Mouse (Mus musculus): ENCODE data around the gene Rdh9.
A peak's percentile ranks its signal among the peaks of the same experiment; 100 is the strongest.

Rdh9 gene

DNA sequence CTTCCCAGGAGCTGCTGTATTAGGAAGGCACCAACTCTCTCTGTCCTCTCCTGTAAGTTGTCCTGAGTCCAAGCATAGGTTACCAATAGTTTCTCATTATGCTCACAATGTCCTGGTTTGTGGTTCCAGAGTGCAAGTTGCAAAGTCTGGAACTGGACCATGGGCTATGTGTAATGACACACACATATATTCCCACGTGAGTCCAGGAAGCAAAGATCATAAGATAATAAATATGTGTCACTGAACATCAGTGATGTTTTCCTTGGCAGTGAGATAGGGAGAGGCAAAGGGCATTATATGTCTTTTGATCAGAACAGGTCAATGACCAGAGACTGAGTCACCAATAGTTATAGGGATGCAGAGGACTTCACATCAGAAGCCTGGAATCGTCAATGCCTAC lies at the start of gene Rdh9:
TSS of gene Rdh9 (plus strand) at position 376 of the 400 bp plus-strand sequence.
- no peak for DNase-seq

DNA sequence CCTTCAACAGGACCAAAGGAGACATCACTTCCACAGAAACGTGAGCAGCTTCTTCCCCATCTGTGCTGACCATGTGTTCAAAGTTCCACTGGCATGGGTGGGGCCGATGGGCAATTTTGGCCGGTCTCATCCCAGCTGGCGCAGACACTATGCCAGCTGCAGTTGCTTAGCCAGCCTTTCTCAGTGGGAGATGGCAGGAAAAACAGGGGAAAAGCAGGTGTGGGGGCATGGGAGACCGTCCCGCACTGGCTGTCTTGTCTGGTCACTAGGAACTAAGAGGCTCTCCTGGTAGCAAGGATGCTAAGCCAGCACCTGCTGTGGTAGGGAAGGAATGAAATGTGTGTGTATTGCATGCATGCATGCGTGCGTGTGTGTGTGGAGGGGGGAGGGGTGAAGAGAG lies 47.7 kb upstream of the Rdh9 start:
- no peak for DNase-seq

DNA sequence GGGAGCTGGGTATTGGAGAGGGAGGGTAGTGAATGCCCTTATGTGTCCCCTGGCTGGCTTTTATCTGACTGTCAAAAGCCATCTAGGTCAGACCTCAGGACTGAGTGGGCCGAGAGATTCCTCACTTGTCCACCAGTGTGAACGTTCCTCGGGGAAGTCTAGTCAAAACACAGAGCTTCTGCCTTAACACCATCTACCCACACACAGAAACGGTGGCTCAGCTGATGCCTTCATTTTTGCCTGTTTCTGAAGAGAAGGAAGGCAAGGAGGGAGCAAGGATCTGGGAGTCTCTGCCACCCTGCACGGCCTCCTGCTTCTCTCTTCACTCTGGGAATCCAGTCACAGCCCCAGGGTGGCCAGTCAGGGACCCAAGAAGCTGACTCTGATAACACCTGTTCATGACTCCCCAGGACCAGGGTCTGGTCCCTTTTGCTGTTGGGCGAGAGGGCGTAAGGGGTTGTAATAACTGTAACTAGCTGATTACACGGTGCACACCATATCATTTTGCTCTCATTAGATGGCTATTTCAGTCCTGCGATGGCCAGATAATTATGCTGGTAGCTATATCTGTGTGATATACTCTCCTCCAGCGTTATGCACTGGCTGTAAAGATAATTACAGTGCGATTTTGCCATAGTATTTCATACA lies 45.8 kb upstream of the Rdh9 start:
- DNase-seq = no peak

DNA sequence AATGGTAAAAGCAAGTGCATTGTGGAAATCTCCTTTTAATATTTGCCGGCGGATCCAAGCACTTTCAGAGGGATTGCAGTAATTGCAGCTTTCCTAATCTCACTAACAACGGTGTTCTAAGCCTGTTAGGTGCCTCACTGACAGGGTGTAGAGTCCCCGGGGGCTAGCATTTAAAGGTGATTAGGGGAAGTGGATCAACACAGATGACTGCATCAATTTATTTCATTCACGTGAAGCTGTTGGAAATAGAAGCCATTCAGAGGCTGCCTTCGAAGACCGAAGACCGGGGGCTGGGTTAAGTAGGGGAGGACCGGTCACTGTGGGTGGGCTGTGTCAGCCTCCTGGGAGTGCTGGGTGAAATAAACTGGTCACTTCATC lies 45.3 kb upstream of the Rdh9 start:
- DNase-seq = no peak

DNA sequence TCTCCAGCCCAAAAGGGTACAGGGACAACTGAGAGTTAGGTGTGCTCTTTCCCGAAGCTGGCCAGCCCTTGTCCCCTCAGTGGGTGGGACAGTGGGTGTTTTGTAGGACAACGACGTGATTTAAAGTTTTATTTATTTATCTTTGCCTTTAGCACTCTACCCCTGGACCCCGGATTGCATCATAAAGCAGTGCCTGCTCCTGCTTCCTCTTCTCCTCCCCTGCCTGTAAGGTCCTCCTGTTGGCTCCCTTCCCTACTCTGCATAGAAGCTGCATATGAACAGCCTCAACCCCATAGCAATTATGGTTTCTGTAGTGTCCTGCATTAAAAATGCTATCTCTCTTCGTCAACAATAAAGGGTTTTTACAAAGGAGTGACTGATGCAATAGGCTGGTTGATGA lies 44.8 kb upstream of the Rdh9 start:
- no peak for DNase-seq

DNA sequence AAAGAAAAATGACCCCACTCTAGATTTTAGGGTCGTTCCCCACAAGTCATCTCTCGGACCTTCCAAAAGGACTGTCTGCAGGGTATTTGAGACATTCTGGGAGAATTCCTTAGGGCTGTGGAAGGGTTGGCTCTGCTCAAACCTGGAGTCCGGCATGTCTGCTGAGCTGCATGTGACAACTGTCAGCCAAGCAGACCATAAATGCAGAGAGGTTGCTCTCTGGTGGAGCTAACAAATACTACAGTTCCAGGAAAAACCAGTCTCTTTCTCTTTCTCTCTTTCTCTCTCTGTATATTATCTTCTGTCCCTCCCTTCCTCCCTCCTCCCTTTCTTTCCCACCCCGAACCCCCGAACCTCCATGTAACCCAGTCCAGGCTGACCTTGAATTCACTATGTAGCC lies 41.8 kb upstream of the Rdh9 start:
- DNase-seq = no peak

DNA sequence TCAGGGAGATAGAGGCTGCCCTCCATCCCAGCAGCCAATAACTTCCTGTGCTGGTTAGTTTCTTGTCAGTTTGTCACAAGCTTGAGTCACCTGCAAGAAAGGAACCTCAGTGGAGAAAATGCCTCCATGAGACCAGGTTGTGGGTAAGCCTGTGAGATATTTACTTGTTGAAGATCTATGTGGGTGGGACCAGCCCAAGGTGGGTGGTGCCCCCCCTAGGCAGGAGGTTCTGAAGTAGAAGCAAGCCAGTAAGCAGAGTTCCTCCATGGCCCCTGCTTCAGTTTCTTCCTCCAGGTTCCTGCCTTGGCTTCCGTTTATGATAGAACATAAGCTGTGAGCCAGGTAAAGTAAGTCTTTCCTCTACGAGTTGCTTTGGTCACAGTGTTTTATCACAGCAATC lies 39.9 kb upstream of the Rdh9 start:
- DNase-seq = no peak

DNA sequence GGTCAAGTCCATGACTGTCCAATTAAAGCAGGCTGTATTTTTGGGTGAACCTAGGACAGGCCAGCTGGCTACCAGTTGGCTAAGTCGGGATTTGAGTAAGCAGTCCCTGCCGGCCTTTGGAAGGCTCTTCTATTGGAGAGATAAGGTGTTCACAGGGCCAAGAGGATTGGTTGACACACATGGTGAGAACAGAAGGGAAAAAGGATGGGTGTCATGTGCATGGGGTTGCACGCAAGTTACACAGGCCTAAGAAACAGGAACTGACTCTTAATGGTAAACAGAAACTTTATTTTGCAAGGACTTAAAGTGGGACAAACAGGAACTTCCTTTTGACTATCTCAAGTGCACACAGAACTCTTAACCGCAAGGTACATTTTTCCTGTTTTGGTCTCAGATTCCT lies 39.3 kb upstream of the Rdh9 start:
- DNase-seq = no peak

DNA sequence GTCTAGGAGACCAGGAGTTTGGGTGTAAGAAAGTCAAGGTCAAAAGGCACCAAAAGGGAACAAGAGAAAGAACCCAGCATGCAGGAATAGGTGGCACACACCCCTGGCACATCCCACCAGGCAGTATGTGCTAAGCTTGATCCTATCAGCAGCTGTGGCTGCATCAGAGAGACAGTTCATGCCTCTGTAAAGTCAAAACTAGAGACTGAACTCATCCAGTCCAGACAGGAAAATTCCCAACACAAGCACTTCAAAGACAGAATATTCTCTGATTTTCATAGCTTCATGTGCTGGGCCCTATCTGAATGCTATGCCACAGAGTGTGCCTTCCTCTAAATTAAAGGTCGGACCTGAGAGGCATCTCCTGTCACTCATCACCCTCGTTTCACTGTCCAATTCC lies 38.6 kb upstream of the Rdh9 start:
- no peak for DNase-seq

DNA sequence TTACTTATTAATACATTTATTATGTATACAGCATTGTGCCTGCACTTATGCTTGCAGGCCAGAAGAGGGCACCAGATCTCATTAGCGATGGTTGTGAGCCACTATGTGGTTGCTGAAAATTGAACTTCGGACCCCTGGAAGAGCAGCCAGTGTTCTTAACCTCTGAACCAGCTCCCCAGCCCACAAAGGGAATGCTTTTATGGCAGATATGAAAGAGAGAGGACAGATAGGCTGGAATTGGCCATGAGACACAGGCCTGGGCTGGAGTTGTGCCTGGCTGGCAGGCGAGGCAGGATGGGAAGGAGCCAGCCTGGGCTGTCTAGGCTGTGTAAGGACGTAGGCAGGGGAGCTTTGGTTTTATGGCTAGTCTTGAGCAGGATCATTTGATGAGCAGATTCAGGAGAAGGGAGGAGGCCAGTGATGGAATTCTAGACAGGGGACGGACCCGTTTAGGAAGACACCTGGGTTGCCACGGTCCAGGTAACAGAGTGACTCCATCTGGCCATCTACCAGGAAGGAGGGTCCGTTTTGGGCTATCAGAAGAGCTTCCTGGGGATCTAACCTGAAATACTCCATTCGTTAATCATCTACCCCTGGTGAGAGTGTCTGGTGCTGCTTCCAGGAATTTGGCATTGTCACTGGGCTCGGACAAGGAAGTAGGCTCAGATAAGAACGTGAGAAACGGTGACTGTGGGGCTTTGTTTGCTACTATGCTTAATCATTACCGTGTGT lies 37.9 kb upstream of the Rdh9 start:
- DNase-seq = peak; percentile 72

DNA sequence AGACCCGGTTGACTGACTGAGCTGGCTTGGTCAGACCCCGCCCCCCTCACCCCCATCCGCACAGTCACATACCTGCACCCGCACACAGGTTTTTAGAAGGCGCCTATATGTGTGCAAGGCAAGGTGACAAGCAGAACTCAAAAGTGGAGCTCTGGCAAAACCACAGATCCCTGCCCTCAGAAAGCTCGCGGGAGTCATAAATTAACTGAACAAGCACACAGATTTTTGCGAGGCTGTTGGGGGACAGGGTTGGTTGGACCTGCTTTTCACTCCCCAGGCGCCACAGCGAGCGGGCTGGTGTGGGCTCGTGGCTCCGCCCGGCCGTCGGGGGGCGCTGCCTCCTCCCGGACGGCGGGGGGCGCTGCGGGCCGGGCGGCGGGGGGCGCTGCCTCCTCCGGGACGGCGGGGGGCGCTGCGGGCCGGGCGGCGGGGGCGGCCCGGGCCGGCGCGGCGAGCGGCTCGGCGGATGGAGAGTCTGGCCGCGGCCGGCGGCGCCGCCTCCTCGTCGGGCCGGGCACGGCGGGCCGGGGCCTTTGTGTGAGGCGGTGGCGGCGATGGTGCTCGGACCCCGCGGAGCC lies 37.0 kb upstream of the Rdh9 start, which contains the start of gene Zbtb39:
TSS of gene Zbtb39 (plus strand) at position 456 of the 578 bp plus-strand sequence.
- DNase-seq = peak; percentile 91

DNA sequence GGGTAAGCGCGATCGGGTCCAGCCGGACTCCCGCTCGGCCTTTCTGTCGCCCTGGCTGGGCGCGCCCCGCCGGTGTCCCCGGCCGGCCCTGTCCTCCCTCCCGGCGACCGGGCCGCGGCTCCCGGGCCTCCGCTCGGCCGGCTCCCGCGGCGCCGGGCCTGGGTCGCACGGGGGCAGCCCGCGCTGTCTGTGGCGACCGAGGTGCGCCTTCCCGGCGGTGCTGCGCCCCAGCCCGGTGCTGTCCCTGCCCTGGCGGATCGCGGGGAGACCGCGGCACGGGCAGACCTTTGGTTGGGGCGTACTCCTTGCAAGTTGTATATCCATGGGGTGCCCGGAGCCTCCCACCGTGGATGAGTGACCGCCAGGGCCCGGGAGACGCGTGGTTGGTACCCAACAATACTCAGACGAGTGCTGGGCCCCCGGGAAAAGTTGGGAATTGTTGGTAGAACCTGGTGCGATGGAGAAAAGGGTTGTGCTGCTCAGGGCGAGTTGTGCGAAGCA lies 36.5 kb upstream of the Rdh9 start:
- DNase-seq = peak; percentile 70

DNA sequence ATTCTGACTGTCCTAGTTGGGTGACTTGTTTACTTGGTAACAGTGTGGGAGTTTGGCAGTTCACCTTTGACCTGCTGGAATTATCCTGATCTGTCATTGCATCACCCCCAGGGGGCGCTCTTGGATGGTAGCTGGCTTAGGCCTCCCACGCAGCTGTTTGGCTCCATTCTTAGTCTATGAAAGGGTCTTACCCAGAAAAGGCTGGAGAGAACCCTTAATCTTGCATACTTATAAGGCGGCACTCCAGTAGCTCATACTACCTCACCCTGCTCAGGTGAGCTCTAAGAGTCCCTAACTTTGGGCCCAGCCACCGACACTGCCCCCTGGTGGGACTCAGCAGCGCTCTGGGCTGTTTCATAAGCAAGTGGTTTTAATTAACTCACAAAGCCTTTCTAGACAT lies 31.5 kb upstream of the Rdh9 start:
- peak; percentile 78 for DNase-seq

DNA sequence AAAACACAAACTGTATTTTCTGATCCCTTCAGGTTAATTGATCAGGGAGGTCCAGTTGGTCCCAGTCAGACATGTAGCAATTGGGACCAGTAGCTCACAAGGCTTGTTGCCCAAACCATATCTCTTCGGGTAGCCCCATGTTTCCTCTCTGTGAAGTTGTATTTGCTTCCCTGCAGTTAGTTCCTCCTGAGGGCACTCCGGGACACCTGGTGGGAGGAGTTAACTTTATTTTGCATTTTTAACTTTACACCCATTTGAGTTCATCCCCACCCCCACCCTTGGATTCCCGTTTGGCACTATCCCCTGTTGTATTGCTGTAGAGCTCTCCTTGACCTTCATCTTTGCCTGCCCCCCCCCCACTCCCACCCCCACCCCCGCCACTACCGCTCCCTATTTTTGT lies 30.3 kb upstream of the Rdh9 start:
- no peak for DNase-seq

DNA sequence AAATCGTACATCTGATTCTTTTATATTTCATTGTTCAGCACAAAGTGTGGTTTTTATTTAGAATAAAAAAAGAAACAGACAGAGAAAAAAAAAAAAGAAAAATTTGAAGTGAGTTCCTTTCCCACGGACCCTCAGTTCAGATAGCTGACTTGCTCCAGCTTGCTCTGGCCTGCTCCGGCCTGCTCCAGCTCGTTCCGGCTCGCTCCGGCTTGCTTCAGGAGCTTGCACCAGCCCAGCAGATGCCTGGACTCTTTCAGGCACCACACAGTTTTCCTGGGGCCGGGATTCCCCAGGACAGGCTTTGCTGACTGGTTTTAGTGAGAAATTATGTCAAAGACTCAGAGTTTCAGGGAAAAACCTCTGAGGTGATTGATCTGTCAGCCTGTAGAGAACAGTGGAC lies 28.9 kb upstream of the Rdh9 start:
- DNase-seq = no peak

DNA sequence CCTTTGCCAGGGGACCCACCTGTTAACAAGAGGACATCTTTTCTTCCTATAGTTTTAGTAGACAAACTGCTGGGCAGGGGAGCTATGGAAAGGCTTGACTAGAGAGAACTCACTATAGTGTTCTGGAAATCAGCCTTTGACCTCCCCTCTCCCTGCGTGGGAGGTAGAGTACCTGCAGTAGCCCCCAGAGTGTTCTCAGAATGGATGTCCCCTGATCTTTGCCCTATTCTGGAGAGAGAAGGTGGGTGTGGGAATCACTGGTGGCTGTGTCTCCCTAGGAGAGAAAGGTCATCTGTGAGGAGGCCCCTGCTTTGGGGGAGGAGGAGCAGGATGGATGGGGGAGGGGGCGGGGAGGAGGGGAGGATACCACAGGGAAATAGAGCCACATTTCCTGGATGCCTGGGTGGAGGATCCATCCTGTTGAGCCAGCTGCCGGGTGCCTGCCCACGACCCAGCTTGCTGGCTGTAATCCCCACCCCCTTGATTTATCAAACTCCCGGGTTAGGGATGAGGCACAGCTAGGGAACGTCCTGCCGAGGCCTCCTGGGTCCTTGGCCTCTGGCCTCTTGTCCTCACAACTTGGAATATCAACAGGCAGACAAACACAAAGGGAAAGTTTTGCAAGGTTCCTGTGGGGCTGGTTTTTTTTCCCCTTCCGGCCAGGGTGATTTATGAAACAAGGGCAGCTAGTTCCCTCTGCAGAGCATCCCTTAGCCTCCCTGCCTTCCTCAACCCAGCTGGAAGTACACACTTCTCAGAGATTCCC lies 27.2 kb upstream of the Rdh9 start:
- DNase-seq = no peak

DNA sequence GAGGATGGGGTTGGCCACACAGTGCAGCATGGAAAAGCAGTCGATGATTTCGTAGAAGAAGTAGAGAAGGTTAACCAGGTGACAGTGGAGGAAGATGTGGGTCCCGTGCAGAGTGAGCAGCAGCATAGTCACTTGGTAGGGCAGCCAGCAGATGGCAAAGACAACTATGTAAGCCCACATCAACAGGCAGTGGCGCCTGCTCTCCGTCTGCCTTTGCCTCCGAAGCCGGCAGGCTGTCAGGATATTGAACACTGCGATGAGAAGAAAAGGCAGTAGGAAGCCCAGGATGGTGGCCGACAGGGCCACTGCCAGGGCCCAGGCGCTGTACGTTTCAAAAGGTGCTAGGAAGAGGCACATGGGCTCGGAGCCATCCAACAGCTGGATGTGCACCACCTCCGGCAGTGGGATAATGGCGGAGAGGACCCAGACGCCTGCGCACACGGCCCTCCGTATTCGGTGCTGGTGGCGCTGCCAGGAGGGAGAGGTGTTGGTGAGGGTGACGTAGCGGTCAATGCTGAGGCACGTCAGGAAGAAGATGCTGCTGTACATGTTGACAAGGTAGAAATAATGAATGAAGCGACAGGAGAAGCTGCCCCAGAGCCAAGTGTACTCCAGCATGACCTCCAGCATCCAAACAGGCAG lies 25.9 kb upstream of the Rdh9 start:
- no peak for DNase-seq

DNA sequence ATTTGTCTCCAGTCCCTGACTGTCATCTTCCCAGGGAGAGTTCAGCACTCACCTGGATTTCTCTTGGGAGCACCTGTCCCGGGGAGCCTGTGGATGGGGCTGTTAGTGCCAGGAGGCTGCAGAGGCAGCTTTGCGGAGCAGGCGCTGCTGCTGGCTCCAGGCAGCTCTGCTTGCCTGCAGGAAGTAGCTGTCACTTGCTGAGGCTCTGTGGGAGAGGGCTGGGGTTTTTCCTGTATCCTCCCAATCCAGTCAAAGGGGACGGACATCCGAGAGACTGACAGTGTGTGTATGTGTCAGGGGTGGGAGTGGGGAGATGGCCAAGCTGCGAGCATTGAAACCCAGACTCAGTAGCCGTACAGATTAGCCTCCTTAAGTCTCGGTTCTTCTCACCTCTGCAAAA lies 24.6 kb upstream of the Rdh9 start, which contains the start of gene Gpr182:
TSS of gene Gpr182 (minus strand) at position 185 of the 400 bp plus-strand sequence.
- no peak for DNase-seq

DNA sequence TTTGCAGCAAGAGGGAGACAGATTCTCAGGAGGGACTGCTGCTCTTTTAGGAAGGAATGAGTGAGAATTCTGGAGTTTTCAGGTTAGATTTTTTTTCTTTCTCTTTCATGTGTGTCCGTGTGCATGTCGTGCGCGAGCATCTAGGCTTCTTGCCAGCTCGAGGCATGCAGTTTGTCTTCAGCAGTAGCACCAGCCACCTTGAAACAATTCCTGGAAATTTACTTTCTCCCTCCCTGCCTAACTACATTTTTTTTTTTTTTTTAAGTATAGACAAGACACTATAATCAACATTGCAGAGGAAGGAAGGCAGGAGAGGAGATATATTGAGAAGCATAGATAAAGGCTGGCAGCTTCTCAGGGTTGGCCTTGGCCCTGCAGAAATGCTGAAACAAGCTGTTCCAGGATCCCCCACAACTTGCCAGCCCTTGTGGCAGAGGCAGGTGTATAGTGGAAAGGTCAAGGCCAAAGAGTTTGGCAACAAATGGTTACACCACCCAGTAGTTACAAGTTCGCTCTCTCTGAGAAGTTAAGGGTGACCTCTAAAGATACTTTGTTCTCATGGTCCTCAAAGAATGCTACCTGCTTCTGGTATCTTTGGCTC lies 21.5 kb upstream of the Rdh9 start:
- DNase-seq = no peak

DNA sequence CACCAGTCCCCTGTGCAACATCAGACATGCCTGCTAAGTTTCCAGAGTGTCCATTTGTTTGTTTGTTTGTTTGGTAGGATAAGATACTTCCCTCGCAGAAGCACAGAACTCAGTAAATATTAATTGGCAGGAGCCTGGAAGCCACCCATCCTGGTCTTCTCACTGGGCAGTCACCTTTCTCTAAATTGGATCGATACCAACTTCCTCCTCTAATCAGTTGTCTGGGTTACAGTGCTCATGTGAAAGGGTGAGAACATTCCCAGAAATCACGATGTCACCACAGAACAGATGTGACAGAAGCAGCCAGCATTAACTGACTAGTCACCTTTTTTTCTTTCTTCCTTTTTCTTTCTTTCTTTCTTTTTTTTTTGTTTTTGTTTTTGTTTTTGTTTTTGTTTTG lies 20.9 kb upstream of the Rdh9 start:
- no peak for DNase-seq

DNA sequence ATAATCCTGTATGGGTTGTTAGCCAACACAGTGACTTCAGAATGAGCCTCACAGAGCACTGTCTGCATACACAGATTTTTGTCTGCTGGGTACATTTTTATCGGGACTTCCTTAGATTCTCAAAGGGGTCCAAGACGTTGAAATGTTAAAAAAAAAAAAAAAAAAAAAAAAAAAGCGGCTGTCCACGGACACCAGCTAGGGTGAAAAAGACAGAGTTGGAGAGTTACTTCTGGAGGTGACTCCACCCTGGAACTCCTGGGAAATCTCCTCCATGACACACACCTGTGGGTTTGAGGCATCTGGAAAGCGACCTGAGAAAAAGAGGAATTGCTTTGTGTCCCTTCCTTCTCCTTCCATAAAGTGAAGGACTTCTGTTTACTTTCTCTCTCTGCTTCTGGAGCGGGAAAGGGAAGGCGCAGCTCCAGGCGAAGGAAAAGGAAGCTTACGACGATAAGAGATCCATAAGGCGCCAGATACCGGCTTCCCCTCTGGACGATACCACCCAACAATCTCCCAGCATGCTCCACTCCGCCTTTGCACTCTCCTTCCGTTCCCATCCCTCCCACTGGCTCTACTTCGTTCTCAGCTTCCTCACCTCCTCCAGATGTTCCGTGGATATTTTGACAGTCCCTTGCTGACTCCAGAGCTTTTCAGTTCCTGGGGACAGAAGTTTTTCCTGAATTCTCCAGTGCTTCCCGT lies 20.3 kb upstream of the Rdh9 start:
- no peak for DNase-seq
